Comparison of ENCODE assay signal across 21 mouse cellular contexts in the genomic region with DNA sequence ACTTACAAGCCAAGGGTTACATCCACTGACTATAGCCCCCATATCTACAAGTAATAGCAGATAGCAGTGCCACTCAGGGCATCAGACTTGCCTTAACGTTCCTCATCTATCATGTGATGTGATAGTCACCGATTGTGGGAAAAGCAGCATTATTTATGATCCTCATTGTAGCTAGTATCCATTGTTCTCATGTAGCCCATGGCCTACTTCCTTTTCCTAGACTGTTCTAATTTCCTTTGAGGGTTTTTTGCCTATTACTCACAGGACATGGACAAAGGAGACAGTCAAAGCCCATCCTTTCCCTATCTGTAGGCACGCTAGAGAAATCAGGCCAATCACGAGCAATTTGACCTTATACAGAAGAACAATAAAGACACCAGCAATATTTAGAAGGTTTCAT.
"Had no signal": no experiment of that assay in that cellular context is flagged by ENCODE, and none has a peak within 500 bp of the region (broad histone marks: within the 10 kb centered on the region; RNA-seq: fewer than 3 reads in every experiment).

No protein-coding gene starts in this region.

- H3K4me2 ChIP-seq: liver, embryonic 13.5 days; liver, embryonic 15.5 days; lung, embryonic 14.5 days; midbrain, embryonic 12.5 days; neural tube, embryonic 13.5 days; neural tube, embryonic 15.5 days; stomach, embryonic 15.5 days had no signal

- H3K4me3 ChIP-seq: liver, embryonic 13.5 days; liver, embryonic 15.5 days; midbrain, embryonic 10.5 days; midbrain, embryonic 12.5 days; myocyte; neural tube, embryonic 13.5 days; neural tube, embryonic 15.5 days; stomach, embryonic 15.5 days had no signal

- H3K4me1 ChIP-seq: liver, embryonic 13.5 days; liver, embryonic 15.5 days; midbrain, embryonic 10.5 days; midbrain, embryonic 12.5 days; stomach, embryonic 15.5 days had no signal

- H3K27ac ChIP-seq: liver, embryonic 13.5 days; liver, embryonic 15.5 days; midbrain, embryonic 10.5 days; midbrain, embryonic 12.5 days; neural tube, embryonic 13.5 days; neural tube, embryonic 15.5 days; stomach, embryonic 15.5 days; stomach, postnatal 0 days had no signal

- H3K9me3 ChIP-seq: liver, embryonic 13.5 days; liver, embryonic 15.5 days; midbrain, embryonic 10.5 days; neural tube, embryonic 13.5 days; neural tube, embryonic 15.5 days; stomach, embryonic 15.5 days had no signal

- ATAC-seq: midbrain, embryonic 16.5 days had no signal

- H3K36me3 ChIP-seq: liver, embryonic 13.5 days; liver, embryonic 15.5 days; midbrain, embryonic 10.5 days; midbrain, embryonic 12.5 days; neural tube, embryonic 13.5 days; neural tube, embryonic 15.5 days; stomach, embryonic 15.5 days had no signal

- H3K9ac ChIP-seq: liver, embryonic 13.5 days; liver, embryonic 15.5 days; lung, embryonic 14.5 days; midbrain, embryonic 12.5 days; neural tube, embryonic 13.5 days; neural tube, embryonic 15.5 days; stomach, embryonic 15.5 days had no signal

- DNase-seq: liver, embryonic 13.5 days; lung, adult 18-20 months; lung, embryonic 14.5 days; lung, postnatal 4 days; midbrain, embryonic 14.5 days; right cerebral cortex, adult 18-20 months; right cerebral cortex, postnatal 25 days; right cerebral cortex, postnatal 4 days; spleen, adult 18-20 months; thymus, adult 2 months; thymus, postnatal 25 days; thymus, postnatal 4 days had no signal

- H3K27me3 ChIP-seq: liver, embryonic 13.5 days; liver, embryonic 15.5 days; midbrain, embryonic 12.5 days; neural tube, embryonic 13.5 days; neural tube, embryonic 15.5 days; stomach, embryonic 15.5 days had no signal
